Mouse (Mus musculus) small intestine, adult 2 months (tissue): ENCODE results near the gene Cluh.

ENCODE experiments used
- CTCF ChIP-seq: fragments of 200-500 bp; IDR thresholded peaks from 2 replicates; pipeline ENCODE4 v1.5.1; 2012; ENCODE audit warnings: low read depth, mild to moderate bottlenecking, control low read depth, inconsistent platforms, low read length, moderate library complexity, mixed read lengths; ENCODE audit not compliant: insufficient replicate concordance, insufficient read length; ENCODE audit errors: extremely low read depth
- POLR2A ChIP-seq: fragments of 200-500 bp; IDR thresholded peaks from 2 replicates; pipeline ENCODE4 v1.6.1; 2012; ENCODE audit warnings: low read depth, mild to moderate bottlenecking, control low read depth, inconsistent platforms, low read length, moderate library complexity

DNA sequence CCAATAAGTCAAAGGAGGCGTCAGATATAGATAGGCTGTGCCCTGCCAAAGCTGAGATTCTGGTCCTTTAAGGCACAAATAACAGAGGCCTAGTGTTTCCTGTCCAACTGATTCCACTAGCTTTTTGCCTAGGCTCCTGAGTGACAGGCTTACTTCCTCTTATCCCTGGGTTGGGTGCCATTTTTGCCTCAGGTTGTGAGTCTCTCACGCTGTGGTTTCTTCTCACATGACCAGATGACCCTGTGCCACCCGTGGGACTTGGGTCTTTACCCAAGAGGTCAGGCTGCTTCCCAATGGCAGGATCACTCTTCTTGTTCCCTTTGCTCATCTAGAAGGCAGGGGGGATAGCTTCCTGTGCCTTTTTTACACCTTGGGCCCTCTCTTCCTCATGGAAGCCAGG is 15.0 kb downstream of the Cluh start:
- TF ChIP-seq CTCF, result no peak
- TF ChIP-seq POLR2A, result no peak
